Mouse (Mus musculus) fibroblast of lung, adult 2 months (primary cell): ENCODE measurements around the gene Myo18b.

Source experiments
- DNase-seq: peaks from one replicate; pipeline ENCODE4 v3.0.0-alpha.2; 2011; ENCODE audit warnings: low read depth

Myo18b gene

GRCm38 (mm10) chr5:112796086-112796485 lies 100.1 kb downstream of the Myo18b start:
- no peak for DNase-seq

GRCm38 (mm10) chr5:112791792-112792780 lies 104.1 kb downstream of the Myo18b start:
- no peak for DNase-seq

- DNase-seq = no peak
Measured at GRCm38 (mm10) chr5:112790376-112791111, 105.6 kb downstream of the Myo18b start.

- no peak for DNase-seq
Measured at GRCm38 (mm10) chr5:112788441-112788840, 107.7 kb downstream of the Myo18b start.

GRCm38 (mm10) chr5:112786788-112787187 lies 109.4 kb downstream of the Myo18b start:
- DNase-seq = no peak

GRCm38 (mm10) chr5:112786031-112786430 lies 110.1 kb downstream of the Myo18b start:
- DNase-seq = no peak

GRCm38 (mm10) chr5:112781719-112782118 lies 114.4 kb downstream of the Myo18b start:
- no peak for DNase-seq

- no peak for DNase-seq
Measured at GRCm38 (mm10) chr5:112781231-112781630, 114.9 kb downstream of the Myo18b start.

GRCm38 (mm10) chr5:112780383-112780782 lies 115.8 kb downstream of the Myo18b start:
- DNase-seq = no peak

- no peak for DNase-seq
Measured at GRCm38 (mm10) chr5:112776781-112777405, 119.3 kb downstream of the Myo18b start.

GRCm38 (mm10) chr5:112773429-112773828 lies 122.7 kb downstream of the Myo18b start:
- no peak for DNase-seq

- no peak for DNase-seq
Measured at GRCm38 (mm10) chr5:112771376-112771901, 124.7 kb downstream of the Myo18b start.

- no peak for DNase-seq
Measured at GRCm38 (mm10) chr5:112769721-112770119, 126.4 kb downstream of the Myo18b start.

- no peak for DNase-seq
Measured at GRCm38 (mm10) chr5:112769020-112769720, 127.0 kb downstream of the Myo18b start.

- DNase-seq = no peak
Measured at GRCm38 (mm10) chr5:112768556-112768955, 127.6 kb downstream of the Myo18b start.

- DNase-seq = no peak
Measured at GRCm38 (mm10) chr5:112761415-112762075, 134.6 kb downstream of the Myo18b start.

GRCm38 (mm10) chr5:112755581-112755980 lies 140.6 kb downstream of the Myo18b start:
- DNase-seq = no peak

- no peak for DNase-seq
Measured at GRCm38 (mm10) chr5:112749634-112750033, 146.5 kb downstream of the Myo18b start.

GRCm38 (mm10) chr5:112748001-112748719 lies 148.0 kb downstream of the Myo18b start:
- DNase-seq = no peak

GRCm38 (mm10) chr5:112747306-112747930 lies 148.7 kb downstream of the Myo18b start:
- DNase-seq = no peak
